Mouse (Mus musculus): ENCODE results near the gene Notch1.

Notch1 gene

GRCm38 (mm10) chr2:26516275-26516674 is at the start of gene Notch1:
Notch1 (minus strand) TSS chr2:26516663.
- no peak for DNase-seq (ENCODE audit: low spot score)

- DNase-seq (ENCODE audit: low spot score): peak; percentile 39
Observed at GRCm38 (mm10) chr2:26566221-26566620, 49.8 kb upstream of the Notch1 start.

GRCm38 (mm10) chr2:26561351-26562016 is 45.0 kb upstream of the Notch1 start:
- DNase-seq (ENCODE audit: low spot score): no peak

DNA sequence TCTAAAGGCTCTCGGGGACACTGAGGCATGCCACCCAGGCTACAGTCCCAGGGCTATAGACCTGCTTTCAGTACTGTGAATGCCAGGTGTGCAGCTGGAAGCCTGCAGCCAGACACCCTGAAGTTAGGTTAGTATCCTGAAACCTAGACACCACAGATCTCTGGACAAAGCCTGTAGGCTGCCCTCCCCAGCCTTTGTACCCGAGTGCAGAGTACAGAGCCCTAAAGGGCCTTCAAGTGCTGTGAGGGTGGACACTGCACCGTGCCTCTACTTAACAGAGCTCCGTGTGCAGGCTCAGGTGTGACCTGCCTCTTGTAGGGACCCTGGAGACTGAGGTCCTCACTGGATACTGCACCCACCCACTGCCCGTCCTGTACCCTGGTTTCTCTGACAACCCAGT is 44.0 kb upstream of the Notch1 start:
- no peak for DNase-seq (ENCODE audit: low spot score)

DNA sequence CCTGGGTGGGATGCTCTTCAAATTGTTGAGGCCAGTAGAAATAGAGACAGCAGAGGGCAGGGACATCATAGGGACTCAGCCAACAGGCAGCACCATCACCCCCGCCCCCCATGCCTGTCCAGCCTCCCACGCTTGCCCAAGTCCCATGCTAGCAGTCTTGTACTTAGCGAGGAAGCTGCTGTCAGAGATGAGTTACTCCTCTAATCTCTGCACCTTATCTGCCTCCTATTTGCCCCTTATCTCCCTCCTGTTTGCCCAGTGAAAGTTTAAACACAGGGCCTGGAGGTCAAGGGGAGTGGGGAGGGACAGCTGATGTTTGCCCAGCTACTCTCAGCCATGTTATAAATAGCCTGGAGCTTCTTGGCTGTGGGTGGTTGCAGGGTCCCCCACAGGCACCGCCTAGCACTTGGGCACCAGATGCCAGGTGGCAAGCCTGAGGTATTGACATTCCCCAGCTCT is 40.1 kb upstream of the Notch1 start:
- DNase-seq (ENCODE audit: low spot score): peak; percentile 29

- DNase-seq (ENCODE audit: low spot score): peak; percentile 56
Observed at GRCm38 (mm10) chr2:26555076-26555475, 38.6 kb upstream of the Notch1 start.

DNA sequence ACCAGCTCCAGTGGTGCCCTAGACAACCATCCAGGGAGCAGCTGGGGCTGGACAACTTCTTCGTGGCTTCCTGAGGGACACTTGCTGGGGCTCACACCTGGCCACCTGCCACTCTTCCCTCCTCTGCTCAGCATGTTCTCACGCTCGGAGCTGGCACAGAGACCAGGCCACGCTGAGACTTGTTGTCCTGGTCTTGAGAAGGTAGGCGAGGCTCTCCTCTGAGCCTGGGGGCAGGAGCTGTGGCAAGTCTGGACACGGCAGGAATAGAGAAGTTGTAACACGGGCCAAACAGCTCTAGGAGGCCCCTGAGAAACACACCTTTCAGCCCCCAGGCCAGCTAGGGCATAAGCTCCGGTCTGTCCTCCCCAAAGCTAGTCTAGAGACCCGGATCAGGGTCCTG is 37.4 kb upstream of the Notch1 start:
- DNase-seq (ENCODE audit: low spot score): no peak

- DNase-seq (ENCODE audit: low spot score): no peak
Observed at GRCm38 (mm10) chr2:26552066-26552465, 35.6 kb upstream of the Notch1 start.

DNA sequence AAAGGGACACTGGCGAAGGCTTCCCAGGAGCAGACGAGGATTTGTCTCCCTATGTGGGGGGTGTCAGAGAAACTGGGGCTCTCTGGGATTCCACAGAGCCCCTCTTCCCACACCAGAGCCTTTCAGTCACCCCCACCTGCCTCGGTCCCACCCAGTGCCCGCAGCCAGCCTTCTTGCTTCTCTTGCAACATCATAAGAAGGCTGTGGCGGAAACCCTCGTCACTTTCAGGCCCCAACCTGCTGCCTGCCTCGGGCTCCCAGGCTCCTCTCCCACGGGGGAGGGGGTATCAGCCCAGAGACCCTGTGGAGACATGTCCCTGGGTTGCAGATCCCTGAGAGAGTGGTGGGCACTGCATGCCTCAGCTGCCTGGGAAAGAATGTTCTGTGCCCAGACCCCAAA is 35.0 kb upstream of the Notch1 start:
- no peak for DNase-seq (ENCODE audit: low spot score)

DNA sequence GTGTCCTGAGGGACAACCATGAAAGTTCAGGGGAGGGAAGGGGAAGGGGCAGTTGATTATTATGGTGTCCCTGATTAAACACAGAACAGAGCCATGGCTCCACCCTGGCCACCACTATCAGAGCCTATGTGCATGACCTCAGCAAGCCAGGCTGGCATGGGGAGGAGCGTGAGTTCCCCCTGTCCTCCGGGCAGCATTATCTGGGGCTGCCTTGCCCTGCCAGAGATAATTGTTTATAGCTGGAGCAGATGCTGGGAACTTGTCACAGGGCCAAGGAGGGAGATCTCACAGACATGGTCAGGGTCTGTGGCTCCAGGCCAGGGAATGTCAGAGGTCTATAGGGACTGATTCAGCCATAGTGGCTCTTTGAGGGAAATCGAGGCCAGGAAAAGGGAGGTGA is 34.3 kb upstream of the Notch1 start:
- DNase-seq (ENCODE audit: low spot score): peak; percentile 32

GRCm38 (mm10) chr2:26550205-26550604 is 33.7 kb upstream of the Notch1 start:
- DNase-seq (ENCODE audit: low spot score): no peak

DNA sequence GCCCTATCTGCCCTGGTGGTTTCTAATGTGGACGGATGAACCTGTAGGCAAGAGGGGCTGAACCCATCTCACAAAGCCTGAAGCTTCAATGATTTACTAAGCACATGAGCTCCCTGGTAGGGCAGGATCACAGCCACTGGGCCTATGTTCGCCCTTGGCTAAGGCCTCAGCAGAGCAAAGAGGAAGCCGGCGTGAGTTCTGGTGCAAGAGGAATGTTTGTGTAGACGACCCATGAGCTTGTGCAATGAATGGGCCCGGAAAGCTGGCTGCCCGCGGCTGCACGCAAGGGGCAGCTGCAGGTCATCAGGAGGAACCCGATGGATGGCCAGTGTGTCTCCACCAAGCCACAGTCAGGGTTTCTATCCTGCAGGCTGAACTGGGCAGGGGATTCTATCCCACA is 33.3 kb upstream of the Notch1 start:
- peak; percentile 41 for DNase-seq (ENCODE audit: low spot score)

DNA sequence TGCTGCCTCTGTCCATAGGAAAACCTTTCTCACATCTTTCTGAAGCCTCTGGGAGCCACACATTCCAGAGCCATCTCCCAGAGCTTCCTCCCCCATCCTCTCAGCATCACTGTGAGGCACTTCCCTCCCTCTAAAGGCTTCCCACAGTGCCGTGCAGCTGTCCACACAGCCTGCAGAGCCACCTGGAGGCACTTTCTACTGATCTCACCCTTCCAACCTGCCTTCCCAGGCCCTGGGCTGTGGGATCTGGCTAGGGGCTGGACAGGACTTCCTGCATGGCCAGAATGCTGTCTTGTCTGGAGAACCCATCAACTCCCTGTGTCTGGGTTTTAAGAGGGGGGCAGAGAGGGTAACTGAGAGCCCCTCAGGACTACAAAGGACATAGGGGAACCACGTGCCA is 31.0 kb upstream of the Notch1 start:
- no peak for DNase-seq (ENCODE audit: low spot score)

- DNase-seq (ENCODE audit: low spot score): peak; percentile 57
Observed at GRCm38 (mm10) chr2:26544265-26544664, 27.8 kb upstream of the Notch1 start.

DNA sequence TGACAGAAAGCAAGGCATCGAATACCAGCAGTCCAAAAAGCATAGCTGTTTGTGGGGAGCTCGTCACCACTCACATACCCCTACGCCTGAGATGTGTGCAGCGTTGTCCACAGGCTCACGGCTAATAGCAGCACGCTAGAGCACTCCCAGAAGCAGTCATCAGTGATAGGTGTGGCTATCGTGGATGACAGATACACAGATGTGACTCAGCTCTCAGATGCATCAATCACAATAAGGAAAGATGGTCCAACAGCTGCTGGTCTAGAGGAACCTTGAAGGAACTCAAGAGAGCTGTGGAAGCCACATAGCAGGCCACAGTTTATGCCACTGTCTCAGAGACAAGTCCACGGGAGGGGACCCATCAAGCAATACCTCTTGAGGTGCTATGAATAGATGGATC is 27.3 kb upstream of the Notch1 start:
- no peak for DNase-seq (ENCODE audit: low spot score)

DNA sequence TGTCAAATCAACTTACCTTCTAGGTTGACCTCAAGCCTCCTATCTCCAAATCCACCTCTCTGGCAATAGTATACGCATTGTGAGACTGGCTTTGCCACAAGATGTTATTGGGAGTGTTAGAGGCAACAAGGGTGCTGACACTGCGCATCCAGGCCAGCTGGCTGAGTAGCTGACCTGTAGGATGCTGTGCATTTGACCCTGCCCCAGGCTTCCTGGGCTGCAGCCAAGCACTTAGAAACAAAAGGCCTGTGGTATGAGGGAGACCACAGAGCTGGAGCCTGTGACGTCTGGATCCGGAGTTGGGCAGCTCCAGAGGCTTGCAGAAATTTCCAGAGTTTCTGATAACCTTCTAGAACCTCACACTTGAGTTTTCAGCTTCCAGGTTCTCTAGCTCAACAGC is 26.7 kb upstream of the Notch1 start:
- DNase-seq (ENCODE audit: low spot score): no peak

DNA sequence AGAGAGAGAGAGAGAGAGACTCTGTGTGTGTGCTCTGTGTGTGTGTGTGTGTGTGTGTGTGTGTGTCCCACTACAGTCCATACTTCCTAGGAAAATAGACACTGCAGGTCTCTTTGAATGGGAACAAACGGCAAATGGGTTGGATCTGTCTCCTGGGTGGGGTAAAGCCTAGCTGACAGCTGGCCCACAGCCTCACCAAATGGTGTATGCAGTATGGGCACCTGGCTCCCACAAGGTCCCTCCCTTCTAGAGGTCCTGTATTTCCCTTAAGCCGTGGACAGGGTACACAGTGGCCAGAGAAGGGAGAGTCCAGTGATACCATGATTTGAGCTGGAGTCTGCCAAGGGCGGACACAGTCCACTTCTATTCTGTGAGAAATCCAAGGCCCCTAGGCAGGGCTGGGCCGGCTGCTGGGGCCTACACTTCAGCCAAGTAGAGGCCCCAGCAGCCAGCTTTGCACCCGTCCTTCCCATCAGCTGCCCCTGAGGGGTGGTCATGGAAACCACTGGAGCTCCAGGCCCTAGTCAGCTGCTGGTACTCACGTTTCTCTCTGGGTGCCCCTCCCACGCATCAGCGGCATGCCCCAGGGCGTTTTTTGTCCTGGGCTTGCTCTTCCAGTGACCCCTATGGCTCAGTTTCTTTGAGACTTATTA is 24.9 kb upstream of the Notch1 start:
- DNase-seq (ENCODE audit: low spot score): no peak

- DNase-seq (ENCODE audit: low spot score): no peak
Observed at GRCm38 (mm10) chr2:26540721-26541120, 24.3 kb upstream of the Notch1 start.

GRCm38 (mm10) chr2:26539516-26539915 is 23.1 kb upstream of the Notch1 start:
- DNase-seq (ENCODE audit: low spot score): no peak

DNA sequence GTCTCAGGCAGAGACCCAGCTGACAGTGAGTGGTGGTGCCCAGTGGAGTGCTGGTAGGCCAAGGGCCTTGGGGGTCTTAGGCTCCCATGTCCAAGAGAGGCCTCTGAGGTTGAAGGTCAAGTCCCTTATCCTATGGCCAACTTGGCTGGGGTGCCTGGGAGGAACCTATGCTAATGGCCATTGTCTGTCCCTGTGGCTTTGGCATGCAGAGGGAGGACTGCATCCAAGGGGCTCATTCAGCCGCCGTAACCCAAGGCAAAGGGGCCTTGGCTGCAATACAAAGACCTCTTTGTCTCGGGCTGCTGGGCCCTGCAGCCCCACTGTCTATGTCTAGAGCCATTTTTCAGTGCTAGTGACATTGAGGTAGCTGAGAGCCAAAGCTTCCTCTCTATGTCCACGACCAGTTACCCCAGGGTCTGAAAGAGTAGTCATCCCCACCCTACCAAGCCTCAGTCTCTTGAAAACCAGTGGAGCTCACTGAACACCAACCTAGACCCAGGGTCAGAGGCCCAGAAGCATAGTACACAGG is 19.1 kb upstream of the Notch1 start:
- DNase-seq (ENCODE audit: low spot score): no peak

DNA sequence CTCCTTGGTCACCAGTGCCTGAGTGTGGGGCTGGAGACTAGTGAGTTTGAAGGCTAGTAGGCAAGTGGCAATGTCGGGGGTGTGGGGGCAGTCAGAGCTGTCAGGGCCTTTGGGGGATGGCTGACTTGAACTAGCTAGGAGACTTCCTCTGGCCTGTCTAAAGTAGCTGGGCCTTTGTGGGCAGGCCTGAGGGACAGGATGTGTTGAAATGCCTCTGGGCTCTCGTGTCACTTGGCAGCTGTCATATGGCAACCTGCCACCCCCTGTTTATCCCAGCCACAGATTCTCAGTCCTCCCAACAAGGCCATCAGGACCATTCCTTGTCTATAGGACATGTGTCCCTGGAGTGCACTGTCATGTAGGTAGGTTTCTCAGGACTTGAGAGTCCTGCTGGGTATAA is 18.2 kb upstream of the Notch1 start:
- DNase-seq (ENCODE audit: low spot score): no peak

- no peak for DNase-seq (ENCODE audit: low spot score)
Observed at GRCm38 (mm10) chr2:26534161-26534560, 17.7 kb upstream of the Notch1 start.

GRCm38 (mm10) chr2:26533249-26533648 is 16.8 kb upstream of the Notch1 start:
- no peak for DNase-seq (ENCODE audit: low spot score)

- no peak for DNase-seq (ENCODE audit: low spot score)
Observed at GRCm38 (mm10) chr2:26531829-26532228, 15.4 kb upstream of the Notch1 start.

All from ovary, postnatal 36 days (tissue).